Mouse (Mus musculus): Measurements from ENCODE around the gene H2-Oa. TPM values are rescaled to one million over a fixed set of nuclear protein-coding genes. Genes with fewer than 3 reads are reported as not detected.

H2-Oa gene
- polyA plus RNA-seq, 1 experiment from 2014 or later: 0.23 TPM

DNA sequence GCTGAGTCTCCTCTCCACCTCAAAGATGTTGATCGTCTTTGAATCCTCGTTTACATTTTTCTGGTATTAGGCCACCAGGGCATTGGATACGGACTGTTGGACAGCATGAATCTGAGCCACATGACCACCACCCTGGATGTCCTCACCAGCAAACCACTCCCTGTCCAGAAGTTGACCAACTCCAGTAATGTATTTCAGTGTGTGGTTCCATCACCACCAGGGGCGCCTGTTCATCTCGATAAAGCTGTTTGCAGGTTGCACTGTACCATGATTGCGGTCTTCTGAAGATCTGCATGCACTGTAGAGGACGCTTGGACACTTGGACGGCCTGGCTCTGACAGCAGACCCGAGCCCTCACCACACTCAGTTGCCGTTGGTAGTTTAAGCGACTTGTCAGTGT lies 41.1 kb downstream of the H2-Oa start:
- Histone ChIP-seq H3K4me1 (replicated peaks; ENCODE audit: control insufficient read depth, insufficient read depth, low read length) (peaks cover 10% of the 10 kb centered on the region), H3K27me3 (ENCODE audit: control insufficient read depth, insufficient read depth, low read depth, low read length) (peaks cover 6% of the 10 kb centered on the region), H3K27ac (ENCODE audit: low read length) (no peak overlapping the region), H3K4me2 (ENCODE audit: low read depth, low read length) (no peak overlapping the region), H3K4me3 (ENCODE audit: low read length) (no peak overlapping the region), H3K36me3 (ENCODE audit: control insufficient read depth, insufficient read depth, low read length) (no peaks in the 10 kb centered on the region), H3K9ac (ENCODE audit: low read length) (no peak overlapping the region), H3K9me3 (ENCODE audit: control insufficient read depth, low read length) (no peaks in the 10 kb centered on the region)
- ATAC-seq (ENCODE audit: low read depth): no peak
- WGBS: 69% methylated on average over 11 of the region's 11 CpGs

DNA sequence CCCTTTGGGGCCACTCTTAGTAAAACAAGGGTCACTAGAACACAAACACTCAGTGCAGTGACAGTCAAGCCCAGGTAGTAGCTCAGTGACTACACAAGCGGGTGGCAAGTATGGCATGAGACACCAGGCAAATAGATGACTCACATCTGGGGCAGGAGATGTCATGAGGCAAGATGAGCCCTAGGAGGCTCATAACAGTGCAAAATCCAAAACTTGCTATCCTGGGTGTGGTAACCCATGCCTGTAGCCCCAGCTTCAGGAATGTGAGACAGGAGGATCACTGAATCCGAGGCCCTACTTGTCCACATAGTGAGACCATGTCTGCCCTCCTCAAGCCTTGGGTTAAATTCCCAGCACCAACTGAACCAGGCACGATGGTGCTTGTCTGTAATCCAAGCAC lies 42.3 kb downstream of the H2-Oa start:
- no peak overlapping the region for H3K9ac ChIP-seq (ENCODE audit: low read length)
- ATAC-seq (ENCODE audit: low read depth): no peak

DNA sequence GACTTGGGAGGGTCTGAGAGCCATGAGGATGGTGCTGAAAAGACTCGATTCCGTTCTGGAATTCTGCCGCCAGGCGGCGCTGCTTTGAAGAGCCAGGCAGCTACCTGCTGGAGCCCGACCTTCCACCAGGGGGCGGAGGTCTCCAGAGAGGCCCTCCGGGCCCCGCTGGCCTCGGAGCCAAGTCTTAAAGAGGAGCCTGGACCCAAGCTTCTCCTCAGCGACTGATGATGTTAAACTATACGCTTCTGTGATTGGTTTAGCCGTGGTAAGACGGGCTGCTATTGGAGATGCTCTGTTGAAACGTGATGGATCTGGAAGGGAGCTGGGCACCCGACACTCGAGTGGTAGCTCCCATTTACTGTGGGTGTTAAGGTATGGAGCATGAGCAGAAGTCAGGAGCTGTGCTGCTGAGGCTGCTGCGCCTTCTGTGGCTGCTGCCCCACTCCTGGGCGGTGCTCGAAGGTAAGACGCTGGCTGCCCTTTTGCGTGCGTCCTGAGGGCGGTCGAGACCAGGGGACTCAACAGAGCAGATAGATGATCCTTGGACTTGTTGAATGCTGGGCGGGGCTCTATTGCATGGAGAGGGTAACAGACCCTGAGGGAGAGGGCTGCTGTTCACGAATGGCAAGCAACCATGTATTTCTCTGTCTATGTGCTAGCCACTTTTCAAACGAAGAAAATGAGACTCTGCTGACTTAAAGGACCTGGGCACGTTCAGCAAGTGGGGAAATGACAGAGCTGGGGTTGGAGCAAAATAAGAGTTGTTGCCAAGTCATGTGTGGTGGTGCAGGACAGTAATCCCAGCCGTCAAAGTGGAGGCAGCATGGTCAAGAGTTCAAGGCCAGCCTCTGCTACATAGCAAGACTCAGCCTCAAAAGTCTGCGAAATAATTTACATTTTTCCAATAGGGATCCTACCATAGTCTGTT lies 43.4 kb downstream of the H2-Oa start:
- WGBS: 6% methylated on average over 31 of the region's 31 CpGs
- Histone ChIP-seq H3K9ac (ENCODE audit: low read length) (0 out of 2 replicates have a peak overlapping the region, but pooled peaks have one; percentile 12), H3K27ac (ENCODE audit: low read length) (no peak overlapping the region), H3K4me1 (replicated peaks; ENCODE audit: control insufficient read depth, insufficient read depth, low read length) (peaks cover 9% of the 10 kb centered on the region), H3K27me3 (ENCODE audit: control insufficient read depth, insufficient read depth, low read depth, low read length) (peaks cover 23% of the 10 kb centered on the region), H3K4me2 (ENCODE audit: low read depth, low read length) (peak overlapping the region; percentile 64), H3K4me3 (ENCODE audit: low read length) (peak overlapping the region; percentile 40), H3K36me3 (ENCODE audit: control insufficient read depth, insufficient read depth, low read length) (no peaks in the 10 kb centered on the region), H3K9me3 (ENCODE audit: control insufficient read depth, low read length) (no peaks in the 10 kb centered on the region)
- ATAC-seq (ENCODE audit: low read depth): peak; percentile 98

More for the DNA sequence above, 42.3 kb downstream of the H2-Oa start:
- Histone ChIP-seq H3K27ac (ENCODE audit: low read length) (no peak overlapping the region), H3K27me3 (ENCODE audit: control insufficient read depth, insufficient read depth, low read depth, low read length) (peaks cover 15% of the 10 kb centered on the region), H3K4me2 (ENCODE audit: low read depth, low read length) (no peak overlapping the region), H3K9me3 (ENCODE audit: control insufficient read depth, low read length) (no peaks in the 10 kb centered on the region), H3K4me1 (replicated peaks; ENCODE audit: control insufficient read depth, insufficient read depth, low read length) (peaks cover 1% of the 10 kb centered on the region), H3K36me3 (ENCODE audit: control insufficient read depth, insufficient read depth, low read length) (no peaks in the 10 kb centered on the region), H3K4me3 (ENCODE audit: low read length) (no peak overlapping the region)
- 76% methylated on average over 3 of the region's 3 CpGs for WGBS

DNA sequence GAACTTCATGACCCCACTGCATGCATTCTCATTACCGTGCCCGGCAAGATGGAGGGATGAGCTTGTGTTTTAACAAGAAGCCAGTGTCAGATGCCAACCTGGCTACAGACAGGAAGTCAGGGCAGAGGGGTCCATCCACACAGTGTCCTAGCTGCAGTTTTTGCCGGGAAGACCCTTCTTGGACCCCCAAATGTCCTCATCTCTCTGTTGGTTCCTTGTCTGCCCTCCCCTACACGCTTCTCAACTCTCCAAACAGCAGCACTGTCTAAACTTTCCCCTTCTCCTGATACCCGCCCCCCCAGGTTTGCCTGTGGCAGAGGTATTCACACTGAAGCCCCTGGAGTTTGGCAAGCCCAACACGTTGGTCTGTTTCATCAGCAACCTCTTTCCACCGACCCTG lies 45.5 kb downstream of the H2-Oa start:
- no peak for ATAC-seq (ENCODE audit: low read depth)
- WGBS: 63% methylated on average over 7 of the region's 7 CpGs

DNA sequence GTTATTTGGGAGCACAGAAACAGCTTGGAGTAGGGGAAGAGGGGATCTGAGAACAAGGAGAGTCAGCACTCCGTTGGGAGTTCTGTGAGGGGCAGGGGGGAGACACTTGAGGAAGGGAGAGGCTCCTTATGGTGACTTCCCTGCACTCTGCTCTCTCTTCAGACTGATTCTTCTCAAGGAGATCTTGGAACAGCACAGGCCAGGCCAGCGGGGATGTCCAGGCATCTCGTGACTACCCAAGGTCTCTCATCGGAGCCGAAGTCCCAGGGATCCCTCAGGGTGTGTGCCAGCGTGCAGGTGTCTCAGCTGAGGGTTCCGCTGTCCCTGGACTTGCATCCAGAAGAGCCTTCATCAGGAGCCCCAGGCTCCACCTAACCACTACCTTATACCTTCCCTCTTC lies 46.5 kb downstream of the H2-Oa start:
- no peak overlapping the region for H3K4me2 ChIP-seq (ENCODE audit: low read depth, low read length)
- peaks cover 17% of the 10 kb centered on the region for H3K4me1 ChIP-seq (replicated peaks; ENCODE audit: control insufficient read depth, insufficient read depth, low read length)
- no peak overlapping the region for H3K27ac ChIP-seq (ENCODE audit: low read length)
- no peak overlapping the region for H3K4me3 ChIP-seq (ENCODE audit: low read length)
- no peak for ATAC-seq (ENCODE audit: low read depth)
- 70% methylated on average over 7 of the region's 7 CpGs for WGBS
- H3K9ac ChIP-seq (ENCODE audit: low read length): no peak overlapping the region
- H3K9me3 ChIP-seq (ENCODE audit: control insufficient read depth, low read length): no peaks in the 10 kb centered on the region
- H3K36me3 ChIP-seq (ENCODE audit: control insufficient read depth, insufficient read depth, low read length): no peaks in the 10 kb centered on the region
- H3K27me3 ChIP-seq (ENCODE audit: control insufficient read depth, insufficient read depth, low read depth, low read length): peaks cover 28% of the 10 kb centered on the region

More for the DNA sequence above, 45.5 kb downstream of the H2-Oa start:
- Histone ChIP-seq H3K27ac (ENCODE audit: low read length) (no peak overlapping the region), H3K4me1 (replicated peaks; ENCODE audit: control insufficient read depth, insufficient read depth, low read length) (peaks cover 10% of the 10 kb centered on the region), H3K9me3 (ENCODE audit: control insufficient read depth, low read length) (no peaks in the 10 kb centered on the region), H3K9ac (ENCODE audit: low read length) (no peak overlapping the region), H3K27me3 (ENCODE audit: control insufficient read depth, insufficient read depth, low read depth, low read length) (peaks cover 28% of the 10 kb centered on the region), H3K4me3 (ENCODE audit: low read length) (no peak overlapping the region), H3K4me2 (ENCODE audit: low read depth, low read length) (no peak overlapping the region), H3K36me3 (ENCODE audit: control insufficient read depth, insufficient read depth, low read length) (no peaks in the 10 kb centered on the region)

DNA sequence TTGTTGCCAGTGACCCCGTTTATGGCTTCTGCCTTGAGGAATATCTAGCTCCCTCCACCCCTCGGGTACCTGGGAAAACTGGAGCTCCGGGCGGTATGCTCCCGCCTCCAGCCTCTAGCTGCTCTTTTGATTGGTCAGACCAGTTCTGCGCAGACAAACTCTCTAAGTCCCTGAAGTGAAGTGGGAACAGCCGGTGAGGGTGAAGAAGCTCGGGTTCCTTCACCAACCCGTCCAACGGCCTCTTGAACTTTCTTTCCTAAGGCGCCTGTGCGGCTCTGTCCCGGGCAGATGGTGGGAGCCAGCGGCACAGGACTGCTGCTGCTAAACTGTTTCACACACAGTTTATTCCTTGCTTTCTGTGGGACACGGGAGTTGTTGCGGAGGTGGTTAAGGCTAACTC lies 47.3 kb downstream of the H2-Oa start:
- ATAC-seq (ENCODE audit: low read depth): peak; percentile 34
- H3K4me2 ChIP-seq (ENCODE audit: low read depth, low read length): peak overlapping the region; percentile 72

DNA sequence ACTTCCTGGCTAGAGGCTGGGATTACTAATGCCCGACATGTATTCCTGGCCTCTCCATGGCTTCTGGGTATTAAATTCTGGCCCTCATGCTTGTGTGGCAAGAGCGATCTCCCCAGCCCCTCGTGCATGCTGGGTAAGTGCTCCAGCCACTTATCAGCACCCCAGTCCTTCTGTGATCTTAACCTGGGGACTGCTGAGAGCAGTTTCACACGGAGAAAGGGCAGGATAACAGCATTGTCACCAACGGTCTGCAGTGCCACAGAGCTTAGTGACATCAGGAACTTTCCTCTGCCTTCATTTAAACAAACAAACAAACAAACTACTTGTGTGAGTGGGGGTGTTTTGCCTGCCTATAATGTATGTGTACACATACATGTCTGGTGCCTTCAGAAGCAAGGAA lies 48.1 kb downstream of the H2-Oa start:
- H3K9ac ChIP-seq (ENCODE audit: low read length): no peak overlapping the region
- WGBS: 7% methylated on average over 5 of the region's 5 CpGs
- no peak for ATAC-seq (ENCODE audit: low read depth)
- H3K9me3 ChIP-seq (ENCODE audit: control insufficient read depth, low read length): no peaks in the 10 kb centered on the region
- H3K4me2 ChIP-seq (ENCODE audit: low read depth, low read length): peak overlapping the region; percentile 72; the same call in 1 of the 2 replicates
- no peaks in the 10 kb centered on the region for H3K36me3 ChIP-seq (ENCODE audit: control insufficient read depth, insufficient read depth, low read length)
- no peak overlapping the region for H3K4me3 ChIP-seq (ENCODE audit: low read length)
- no peak overlapping the region for H3K27ac ChIP-seq (ENCODE audit: low read length)
- H3K27me3 ChIP-seq (ENCODE audit: control insufficient read depth, insufficient read depth, low read depth, low read length): peaks cover 28% of the 10 kb centered on the region
- H3K4me1 ChIP-seq (replicated peaks; ENCODE audit: control insufficient read depth, insufficient read depth, low read length): peaks cover 17% of the 10 kb centered on the region

More for the DNA sequence above, 47.3 kb downstream of the H2-Oa start:
- H3K4me1 ChIP-seq (replicated peaks; ENCODE audit: control insufficient read depth, insufficient read depth, low read length): peaks cover 17% of the 10 kb centered on the region
- H3K4me3 ChIP-seq (ENCODE audit: low read length): peak overlapping the region; percentile 44
- H3K36me3 ChIP-seq (ENCODE audit: control insufficient read depth, insufficient read depth, low read length): no peaks in the 10 kb centered on the region
- no peaks in the 10 kb centered on the region for H3K9me3 ChIP-seq (ENCODE audit: control insufficient read depth, low read length)
- peak overlapping the region; percentile 58 for H3K9ac ChIP-seq (ENCODE audit: low read length)
- 1% methylated on average over 16 of the region's 16 CpGs for WGBS
- peaks cover 28% of the 10 kb centered on the region for H3K27me3 ChIP-seq (ENCODE audit: control insufficient read depth, insufficient read depth, low read depth, low read length)
- H3K27ac ChIP-seq (ENCODE audit: low read length): no peak overlapping the region

DNA sequence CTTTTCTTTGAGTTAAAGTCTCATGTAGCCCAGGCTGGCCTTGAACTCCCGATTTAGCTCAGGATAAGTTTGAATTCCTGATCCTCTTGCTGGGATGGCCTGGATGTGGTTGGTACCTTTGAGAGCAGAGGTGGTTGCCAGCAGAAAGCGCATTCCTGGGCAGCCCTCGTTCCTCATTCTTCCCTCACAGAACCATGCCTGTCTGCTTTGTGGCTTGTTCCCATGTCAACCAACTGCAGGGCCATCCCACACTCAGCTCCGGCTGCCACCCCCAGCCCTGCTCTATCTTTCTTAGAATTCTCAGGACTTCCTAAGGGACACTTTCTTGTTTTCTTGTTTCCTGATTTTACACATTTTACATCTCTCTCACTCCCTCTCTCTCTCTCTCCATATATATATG lies 49.3 kb downstream of the H2-Oa start:
- peaks cover 28% of the 10 kb centered on the region for H3K27me3 ChIP-seq (ENCODE audit: control insufficient read depth, insufficient read depth, low read depth, low read length)
- no peak overlapping the region for H3K4me3 ChIP-seq (ENCODE audit: low read length)

DNA sequence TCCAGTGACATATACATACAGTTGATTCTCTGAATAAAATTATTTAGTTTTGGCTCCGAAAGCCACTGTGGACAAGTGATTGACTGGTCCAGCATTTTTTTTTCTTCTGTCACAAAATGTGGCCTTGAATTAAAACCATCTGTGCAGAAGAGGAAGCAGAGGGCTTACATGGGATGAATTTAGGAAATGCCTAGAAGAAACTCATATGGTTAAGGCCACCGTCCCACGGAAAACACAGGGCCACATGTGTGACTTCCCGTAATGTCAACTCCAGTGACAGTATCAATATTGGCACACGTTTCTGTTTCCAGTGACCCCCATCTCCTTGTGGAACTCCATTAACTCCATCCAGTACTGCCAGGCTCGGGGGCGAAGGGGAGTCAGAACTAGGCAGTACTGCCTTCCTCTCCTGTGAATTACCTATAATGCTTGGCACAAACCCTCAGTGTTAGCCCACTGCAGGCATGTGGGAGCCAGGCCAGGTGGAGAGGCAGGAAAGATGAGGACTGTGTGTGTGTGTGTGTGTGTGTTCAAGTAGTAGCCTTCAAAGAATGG lies 50.4 kb downstream of the H2-Oa start:
- Histone ChIP-seq H3K27me3 (ENCODE audit: control insufficient read depth, insufficient read depth, low read depth, low read length) (peaks cover 28% of the 10 kb centered on the region), H3K9me3 (ENCODE audit: control insufficient read depth, low read length) (no peaks in the 10 kb centered on the region), H3K4me1 (replicated peaks; ENCODE audit: control insufficient read depth, insufficient read depth, low read length) (peaks cover 17% of the 10 kb centered on the region), H3K27ac (ENCODE audit: low read length) (peak overlapping the region; percentile 59), H3K36me3 (ENCODE audit: control insufficient read depth, insufficient read depth, low read length) (no peaks in the 10 kb centered on the region), H3K4me3 (ENCODE audit: low read length) (no peak overlapping the region), H3K9ac (ENCODE audit: low read length) (no peak overlapping the region), H3K4me2 (ENCODE audit: low read depth, low read length) (peak overlapping the region; percentile 29; the same call in 1 of the 2 replicates)
- peak; percentile 30; the same call in 1 of the 2 replicates for ATAC-seq (ENCODE audit: low read depth)
- 52% methylated on average over 7 of the region's 7 CpGs for WGBS

More for the DNA sequence above, 49.3 kb downstream of the H2-Oa start:
- no peak overlapping the region for H3K9ac ChIP-seq (ENCODE audit: low read length)
- WGBS: 55% methylated on average over 4 of the region's 4 CpGs
- ATAC-seq (ENCODE audit: low read depth): no peak
- peaks cover 17% of the 10 kb centered on the region for H3K4me1 ChIP-seq (replicated peaks; ENCODE audit: control insufficient read depth, insufficient read depth, low read length)
- H3K36me3 ChIP-seq (ENCODE audit: control insufficient read depth, insufficient read depth, low read length): no peaks in the 10 kb centered on the region
- no peak overlapping the region for H3K4me2 ChIP-seq (ENCODE audit: low read depth, low read length)
- no peaks in the 10 kb centered on the region for H3K9me3 ChIP-seq (ENCODE audit: control insufficient read depth, low read length)
- no peak overlapping the region for H3K27ac ChIP-seq (ENCODE audit: low read length)
